Mouse (Mus musculus) heart, postnatal 10 days (tissue): ENCODE data around the gene Eif2b2. TPM values are rescaled to one million over a fixed set of nuclear protein-coding genes. Genes with fewer than 3 reads are reported as not detected.

ENCODE experiments used
- DNase-seq, 2 experiments: peaks; one replicate each; pipeline ENCODE4 v3.0.0; 2021
- intact Hi-C: fragments of 180-260 bp; cut with DNase I; formaldehyde crosslinking; loops from one replicate; pipeline ENCODE4 v1.15.1; 2025
- microRNA-seq, 2 experiments: library from miRNA; unstranded; fragments of <30 nt; microRNA quantifications; one replicate each; pipeline ENCODE4 v1.2.0; 2022
- total RNA-seq, 2 experiments: library from RNA; stranded (reverse); gene quantifications; 2 replicates each; pipeline ENCODE4 v1.2.3; 2021

Eif2b2 gene
- total RNA-seq, 2 experiments from 2014 or later = 56.5 to 57.8 TPM

DNA sequence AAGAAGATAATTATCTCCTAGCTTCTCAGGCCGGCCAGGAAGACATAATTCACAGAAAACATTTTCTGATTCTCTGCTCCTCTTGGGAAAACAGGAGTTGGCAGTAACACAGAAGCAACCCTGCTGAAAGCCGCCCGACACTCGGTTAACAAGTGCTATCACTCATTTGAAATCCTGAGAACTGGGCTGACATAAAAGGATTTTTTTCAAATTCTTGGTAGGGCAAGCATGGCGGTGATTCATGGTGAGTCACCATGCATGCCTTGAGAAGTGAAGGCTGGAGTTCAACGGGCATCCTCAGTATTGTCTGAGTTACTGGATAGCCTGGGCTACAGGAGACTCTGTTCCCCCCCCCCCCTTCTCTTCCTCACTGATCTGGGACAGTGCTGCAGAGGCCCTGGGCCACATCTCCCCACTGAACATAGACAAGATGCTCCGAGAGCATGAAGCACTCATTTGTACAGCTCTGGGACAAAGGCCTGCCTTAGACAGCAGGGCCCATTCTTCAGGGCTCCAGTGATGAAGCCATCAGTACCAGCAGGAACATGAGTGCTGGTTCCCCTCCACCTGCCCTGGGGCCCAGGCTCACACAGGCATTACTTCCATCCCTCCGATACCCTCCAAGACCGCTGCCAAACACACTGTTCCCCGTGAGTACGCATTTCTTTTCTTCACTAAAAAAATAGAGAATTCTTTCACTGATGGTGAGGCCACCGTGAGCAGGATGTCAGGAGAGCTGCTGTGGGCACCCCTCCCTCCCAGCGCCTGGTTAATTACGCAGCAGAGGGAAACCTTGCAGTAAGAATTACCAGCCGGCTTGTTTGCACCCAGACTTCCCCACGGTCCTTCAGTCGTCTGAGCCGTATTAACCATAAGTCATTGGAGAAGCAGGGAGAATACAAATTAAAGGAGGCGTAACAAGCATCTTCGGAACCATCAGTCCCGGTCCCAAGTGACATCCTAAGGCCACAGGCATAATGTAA lies 14.4 kb downstream of the Eif2b2 start:
- intact Hi-C loops = no loop called here
- DNase-seq = no peak

DNA sequence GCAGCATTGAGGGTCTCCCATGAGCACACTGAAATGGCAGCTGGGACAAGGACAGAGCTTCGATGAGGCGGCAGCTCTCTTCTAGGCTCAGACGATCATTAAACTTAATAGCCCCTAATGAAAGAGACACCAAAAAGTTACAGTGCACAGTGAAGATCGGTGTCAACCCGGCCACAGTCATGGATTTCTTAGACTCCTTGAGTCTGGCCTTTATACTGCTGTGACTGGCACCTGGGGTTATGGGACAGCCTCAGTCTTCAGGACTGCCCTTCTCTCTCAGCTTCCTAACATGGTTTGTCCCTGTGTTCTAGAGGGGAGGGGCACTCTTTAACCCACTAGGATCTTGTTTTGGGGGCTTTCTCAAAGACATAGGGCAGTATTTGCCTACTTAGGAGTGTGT lies 18.3 kb downstream of the Eif2b2 start:
- intact Hi-C loops = no loop called here
- DNase-seq = no peak

DNA sequence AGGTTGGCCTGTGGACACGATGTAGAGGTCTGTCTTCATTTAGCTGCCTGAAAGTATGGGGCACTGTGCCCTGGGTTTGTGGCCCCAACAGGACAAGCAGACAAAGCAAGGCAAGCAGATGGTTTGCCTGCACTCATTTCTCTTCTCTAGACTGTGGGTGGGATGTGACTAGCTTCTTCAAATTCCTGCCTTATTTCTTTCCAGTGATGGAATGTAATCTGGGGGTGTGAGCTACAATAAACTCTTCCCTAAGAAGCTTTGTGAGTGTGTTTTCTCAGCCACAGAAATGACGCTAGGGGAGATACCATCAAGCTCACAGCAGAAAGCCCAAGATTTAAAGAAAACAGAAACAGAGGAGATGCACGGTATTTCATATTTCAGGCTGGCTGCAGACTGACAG lies 32.8 kb downstream of the Eif2b2 start:
- intact Hi-C loops = no loop called here
- no peak for DNase-seq

- DNase-seq = no peak
- intact Hi-C loops = no loop called here
Observed at GRCm38 (mm10) chr12:85256074-85256751, 36.9 kb downstream of the Eif2b2 start.

DNA sequence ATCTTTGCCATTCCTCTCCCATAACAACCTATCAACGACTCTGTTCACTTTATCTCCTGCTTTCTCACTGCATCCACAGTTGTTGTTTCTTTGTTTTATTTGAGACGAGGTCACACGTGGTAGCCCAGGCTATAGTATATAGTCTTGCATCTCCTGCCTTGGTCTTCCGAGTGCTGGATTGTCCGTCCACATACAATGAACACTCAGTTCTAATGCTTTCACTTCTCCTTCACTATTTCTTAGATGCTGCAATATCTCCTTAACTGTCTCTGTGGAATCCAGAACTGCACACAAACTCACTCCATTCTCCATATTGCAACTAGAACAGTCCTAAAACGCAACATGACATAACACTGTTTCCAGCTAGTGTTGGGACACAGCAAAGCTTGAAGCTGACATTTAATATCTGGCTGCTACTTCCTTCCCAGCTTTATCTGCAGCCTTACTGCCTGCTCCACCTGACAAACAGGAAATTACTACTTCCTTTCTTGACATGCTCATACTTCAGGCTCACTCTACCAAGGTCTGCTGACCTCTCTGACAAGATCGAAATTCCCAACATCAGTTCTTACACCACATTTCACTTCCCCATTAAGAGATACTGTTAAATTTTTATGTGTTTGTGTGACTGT lies 37.8 kb downstream of the Eif2b2 start:
- intact Hi-C loops = no loop called here
- no peak for DNase-seq

DNA sequence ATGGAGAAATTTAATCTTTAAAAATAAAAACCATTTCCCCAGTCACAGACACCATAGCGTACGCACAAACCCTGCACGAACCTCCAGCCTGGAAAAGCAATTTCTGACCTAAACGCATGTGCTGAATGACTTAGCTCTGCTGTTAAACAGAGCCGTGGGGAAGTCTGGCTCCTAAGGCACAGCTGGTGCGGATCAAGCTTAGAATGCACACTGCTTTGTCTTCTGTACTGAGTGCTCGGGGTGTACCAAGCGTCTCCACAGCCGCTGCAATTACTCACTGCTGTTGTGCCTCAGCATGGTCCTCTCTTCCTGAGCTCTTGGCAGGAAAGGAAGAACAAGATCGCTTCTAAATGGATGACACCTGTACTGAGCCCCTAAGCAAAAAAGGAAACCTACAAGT lies 43.2 kb downstream of the Eif2b2 start:
- intact Hi-C loops = no loop called here
- DNase-seq = no peak

- intact Hi-C loops = no loop called here
- DNase-seq = no peak
Observed at GRCm38 (mm10) chr12:85263190-85263589, 43.9 kb downstream of the Eif2b2 start.

GRCm38 (mm10) chr12:85264531-85264930 lies 45.2 kb downstream of the Eif2b2 start:
- no peak for DNase-seq
- intact Hi-C loops = no loop called here

DNA sequence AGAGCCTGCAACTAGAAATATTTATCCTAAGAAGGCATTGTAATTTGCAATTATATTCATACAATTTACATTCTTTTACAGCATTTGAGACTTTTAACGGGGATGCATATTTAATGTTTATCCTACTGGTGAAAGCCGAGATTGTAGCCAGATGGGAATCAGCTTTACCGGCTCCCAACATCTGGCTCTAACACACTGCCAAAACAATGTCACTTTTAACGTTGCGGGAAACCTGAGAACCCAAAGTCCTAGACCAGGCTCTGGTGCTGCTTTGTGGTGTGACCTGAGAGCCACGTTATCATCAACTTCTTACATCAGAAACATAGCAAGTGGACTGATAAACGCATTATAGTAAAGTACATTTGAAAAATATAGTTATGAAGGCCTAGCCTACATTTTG lies 45.7 kb downstream of the Eif2b2 start:
- no peak for DNase-seq
- intact Hi-C loops = no loop called here

DNA sequence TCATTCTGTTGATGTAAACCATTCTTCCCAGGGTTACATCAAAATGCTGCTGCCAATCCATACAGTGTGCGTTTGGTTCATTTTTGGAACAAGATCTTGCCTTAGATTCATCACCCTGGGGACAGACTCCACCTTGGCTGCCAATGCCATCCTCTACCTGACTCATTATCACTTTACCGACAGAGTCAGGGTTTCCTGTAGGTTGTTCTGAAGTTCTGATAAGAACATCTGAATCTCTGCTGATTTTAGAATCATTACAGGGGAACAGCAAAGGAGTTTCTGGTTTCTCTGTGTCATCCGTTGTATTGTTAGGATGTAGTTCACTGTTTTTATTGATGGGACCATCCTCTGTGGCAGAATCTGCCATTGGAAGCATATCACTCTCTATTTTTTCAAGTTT lies 47.0 kb downstream of the Eif2b2 start:
- intact Hi-C loops = no loop called here
- no peak for DNase-seq

DNA sequence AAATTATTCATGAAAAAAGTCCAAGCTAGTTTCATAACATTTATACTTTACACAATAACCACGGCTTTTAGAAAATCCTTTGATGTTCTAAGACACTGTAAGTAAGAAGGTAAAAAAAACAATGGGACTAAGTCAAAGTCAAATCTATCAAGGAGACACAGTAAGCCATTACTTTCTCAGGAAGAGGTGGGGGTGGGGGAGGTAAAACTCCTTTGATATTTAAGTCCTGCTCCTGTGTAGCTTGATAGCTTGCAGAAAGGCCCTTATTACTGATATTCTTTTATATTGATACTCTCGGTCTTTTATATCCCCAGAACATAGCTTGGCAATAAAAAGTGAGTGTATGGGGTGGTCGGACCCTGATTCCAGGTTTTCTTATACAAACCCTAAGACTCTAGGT lies 50.5 kb downstream of the Eif2b2 start:
- no peak for DNase-seq
- intact Hi-C loops = loop anchor here (5.0 kb wide), 1 partner anchor 43 kb away; no protein-coding TSS in a partner anchor

DNA sequence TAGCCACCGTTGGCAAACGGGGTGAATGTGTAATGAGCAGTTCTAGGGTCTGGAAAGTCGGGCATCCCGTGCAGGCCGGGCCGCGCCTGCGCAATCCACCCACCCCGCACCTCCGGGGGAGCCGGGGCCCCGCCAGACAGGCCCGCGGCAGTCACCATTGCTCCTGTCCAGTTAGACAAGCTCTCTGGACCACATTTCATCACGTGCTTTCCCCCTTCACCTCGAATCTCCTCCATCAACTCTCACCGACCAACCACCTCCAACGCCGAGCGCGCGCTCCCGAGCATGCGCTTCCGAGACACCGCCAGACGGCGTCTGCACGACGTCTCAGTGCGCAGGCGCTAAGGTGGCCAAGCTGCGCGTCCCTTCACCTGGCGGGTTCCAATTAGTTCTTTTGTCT lies 51.0 kb downstream of the Eif2b2 start, which contains the start of gene Mlh3:
Gene Mlh3, minus strand, starts transcription at position 281 of the 400 bp plus-strand sequence.
- intact Hi-C loops = loop anchor here (5.0 kb wide), 1 partner anchor 43 kb away; no protein-coding TSS in a partner anchor
- peak; percentile 86 to 87 for DNase-seq

DNA sequence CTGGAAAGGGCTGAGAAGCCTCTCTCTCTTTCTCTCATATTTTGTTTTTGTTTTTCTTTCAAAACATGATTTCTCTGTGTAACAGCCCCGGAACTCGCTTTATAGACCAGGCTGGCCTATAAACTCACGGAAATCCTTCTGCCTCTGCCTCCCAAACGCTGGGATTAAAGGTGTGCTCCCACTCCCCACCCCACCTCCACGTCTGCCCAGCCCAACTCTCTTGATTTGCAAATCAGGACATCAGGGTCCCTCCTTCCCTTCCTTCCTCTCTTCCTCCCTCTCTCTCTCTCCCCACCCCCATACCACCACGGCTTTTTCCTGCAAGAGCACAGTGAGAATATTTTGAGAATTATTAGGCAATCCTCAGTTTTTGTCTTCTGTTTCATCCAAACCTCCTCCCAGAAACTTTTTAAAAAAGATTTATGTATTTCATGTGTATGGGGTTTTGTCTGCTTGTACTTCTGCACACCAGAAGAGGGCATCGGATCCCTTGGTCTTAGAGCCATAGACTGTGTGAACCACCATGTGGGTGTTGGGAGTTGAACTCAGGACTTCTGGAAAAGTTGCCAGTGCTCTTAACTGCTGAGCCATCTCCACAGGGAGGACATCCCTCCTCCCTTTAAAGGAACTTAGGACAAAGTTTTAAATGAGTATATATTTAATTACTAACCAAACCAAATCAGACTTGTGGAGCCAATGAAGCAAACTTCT lies 52.0 kb downstream of the Eif2b2 start:
- DNase-seq = no peak
- intact Hi-C loops = loop anchor here (5.0 kb wide), 1 partner anchor 44 kb away; no protein-coding TSS in a partner anchor

DNA sequence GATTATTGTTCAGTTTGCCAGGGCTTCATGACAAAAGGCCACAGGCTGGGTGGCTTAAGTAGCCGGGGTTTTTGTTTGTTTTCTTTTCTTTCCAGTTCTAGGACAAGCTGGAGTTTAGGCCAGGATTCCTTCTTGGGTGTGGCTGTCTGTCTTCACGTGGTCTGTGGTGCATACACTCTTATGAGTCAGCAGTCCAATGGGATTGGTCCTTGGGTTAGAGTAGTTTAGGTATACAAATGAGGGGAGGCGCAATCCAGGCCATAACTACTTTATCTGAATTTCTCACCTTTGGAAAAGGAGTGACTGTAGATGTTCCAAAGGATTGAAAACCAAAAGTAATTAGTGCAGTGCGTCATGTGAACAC lies 52.5 kb downstream of the Eif2b2 start:
- no peak for DNase-seq
- intact Hi-C loops = loop anchor here (5.0 kb wide), 1 partner anchor 45 kb away; no protein-coding TSS in a partner anchor

- no peak for DNase-seq
Observed at GRCm38 (mm10) chr12:85273508-85273907, 54.2 kb downstream of the Eif2b2 start.

More at GRCm38 (mm10) chr12:85273508-85273907, 54.2 kb downstream of the Eif2b2 start:
- intact Hi-C loops = loop anchor here (5.0 kb wide), 1 partner anchor 46 kb away; no protein-coding TSS in a partner anchor

Small RNA genes within 50 kb of the gene (microRNA-seq; reads per million reads assigned to microRNA genes)
- gene Mir6938 = 0.24 to 0.70 reads per million in 2 experiments

Other genes with a start within 250 kb of the Eif2b2 start
- 10 to 100 TPM; 45.0 to 45.3 TPM for gene Fcf1, start 248.6 kb upstream of the Eif2b2 start, total RNA-seq
- gene Arel1, start 248.6 kb upstream of the Eif2b2 start, total RNA-seq = 10 to 100 TPM; 38.1 to 48.5 TPM
- 10 to 100 TPM; 33.6 to 36.3 TPM for gene Ylpm1, start 223.2 kb upstream of the Eif2b2 start, total RNA-seq
- 1 to 10 TPM; 2.2 to 3.3 TPM for gene Prox2, start 108.7 kb upstream of the Eif2b2 start, total RNA-seq
- gene Dlst, start 108.6 kb upstream of the Eif2b2 start, total RNA-seq = 100 to 1,000 TPM; 632 to 665 TPM
- gene Rps6kl1, start 68.2 kb upstream of the Eif2b2 start, total RNA-seq = 1 to 10 TPM; 3.2 to 3.8 TPM
- 1 to 10 TPM; 2.4 to 6.2 TPM for gene Pgf, start 41.7 kb upstream of the Eif2b2 start, total RNA-seq
- 1 to 10 TPM; 7.1 to 8.2 TPM for gene Mlh3, start 51.1 kb downstream of the Eif2b2 start, total RNA-seq
- 10 to 100 TPM; 21.3 to 22.9 TPM for gene Acyp1, start 69.0 kb downstream of the Eif2b2 start, total RNA-seq
- 1 to 10 TPM; 1.6 to 1.7 TPM for gene Zc2hc1c, start 69.1 kb downstream of the Eif2b2 start, total RNA-seq
- 10 to 100 TPM; 74.2 to 79.1 TPM for gene Nek9, start 119.9 kb downstream of the Eif2b2 start, total RNA-seq
- 100 to 1,000 TPM; 184 to 190 TPM for gene Tmed10, start 155.4 kb downstream of the Eif2b2 start, total RNA-seq